Mouse (Mus musculus) kidney, postnatal 0 days (tissue): Measurements from ENCODE around the gene Numb. TPM values are rescaled to one million over a fixed set of nuclear protein-coding genes. Genes with fewer than 3 reads are reported as not detected.

Experiments used
- ATAC-seq: fragments of 200-750 bp; cut with Nextera tagmentation; replicated peaks from 2 replicates; pipeline ENCODE4 v1.8.0; 2017; ENCODE audit warnings: low read depth, moderate number of reproducible peaks, moderate TSS enrichment, moderate library complexity; ENCODE audit not compliant: low FRiP score
- DNase-seq: peaks from one replicate; pipeline ENCODE4 v3.0.0-alpha.2; 2016; ENCODE audit warnings: low spot score
- H3K27ac ChIP-seq: fragments of 300-500 bp; sonication (generic); 2 replicates; pipeline ENCODE4 v1.5.1; 2014; ENCODE audit warnings: mild to moderate bottlenecking
- H3K27me3 ChIP-seq: fragments of 300-500 bp; sonication (generic); 2 replicates; pipeline ENCODE4 v1.6.1; 2014; ENCODE audit warnings: low read length, mixed read lengths; ENCODE audit not compliant: insufficient read depth
- H3K36me3 ChIP-seq: fragments of 300-500 bp; sonication (generic); 2 replicates; pipeline ENCODE4 v1.6.1; 2014; ENCODE audit warnings: low read length, mixed read lengths; ENCODE audit not compliant: insufficient read depth
- H3K4me1 ChIP-seq: fragments of 300-500 bp; sonication (generic); replicated peaks from 2 replicates; pipeline ENCODE4 v1.6.1; 2014; ENCODE audit warnings: antibody characterized with exemption, low read length, mixed read lengths; ENCODE audit not compliant: insufficient read depth
- H3K4me2 ChIP-seq: fragments of 300-500 bp; sonication (generic); 2 replicates; pipeline ENCODE4 v1.6.1; 2014; ENCODE audit warnings: mild to moderate bottlenecking, low read length, moderate library complexity, mixed read lengths
- H3K4me3 ChIP-seq: fragments of 300-500 bp; sonication (generic); replicated peaks from 2 replicates; pipeline ENCODE4 v1.5.1; 2014; ENCODE audit warnings: low read depth, low read length
- H3K9ac ChIP-seq: fragments of 300-500 bp; sonication (generic); 2 replicates; pipeline ENCODE4 v1.6.1; 2014; ENCODE audit warnings: low read depth, low read length
- H3K9me3 ChIP-seq: fragments of 300-500 bp; sonication (generic); replicated peaks from 2 replicates; pipeline ENCODE4 v1.6.1; 2016; ENCODE audit warnings: low read length, inconsistent platforms, mixed read lengths
- CTCF ChIP-seq: IDR thresholded peaks from 2 replicates; pipeline ENCODE4 v1.5.1; 2016; ENCODE audit warnings: antibody characterized with exemption, low read depth, mild to moderate bottlenecking, moderate library complexity
- WGBS: fragments of 180-500 bp; shearing (Covaris S2); extraction: QIAGEN DNeasy Blood & Tissue Kit; methylation state at CpG from one replicate; pipeline ENCODE4 v1.1.7; 2014; 5-methylcytosine and 5-hydroxymethylcytosine counted together
- polyA plus RNA-seq: library from polyadenylated mRNA; unstranded; fragments of >200 nt; fragmentation: Nextera tagmentation; extraction: Ambion mirVana; gene quantifications from 2 replicates; pipeline ENCODE4 v1.2.1, GENCODE M21; 2015

Gene Numb
- polyA plus RNA-seq, 1 experiment from 2014 or later: 28.7 TPM

DNA sequence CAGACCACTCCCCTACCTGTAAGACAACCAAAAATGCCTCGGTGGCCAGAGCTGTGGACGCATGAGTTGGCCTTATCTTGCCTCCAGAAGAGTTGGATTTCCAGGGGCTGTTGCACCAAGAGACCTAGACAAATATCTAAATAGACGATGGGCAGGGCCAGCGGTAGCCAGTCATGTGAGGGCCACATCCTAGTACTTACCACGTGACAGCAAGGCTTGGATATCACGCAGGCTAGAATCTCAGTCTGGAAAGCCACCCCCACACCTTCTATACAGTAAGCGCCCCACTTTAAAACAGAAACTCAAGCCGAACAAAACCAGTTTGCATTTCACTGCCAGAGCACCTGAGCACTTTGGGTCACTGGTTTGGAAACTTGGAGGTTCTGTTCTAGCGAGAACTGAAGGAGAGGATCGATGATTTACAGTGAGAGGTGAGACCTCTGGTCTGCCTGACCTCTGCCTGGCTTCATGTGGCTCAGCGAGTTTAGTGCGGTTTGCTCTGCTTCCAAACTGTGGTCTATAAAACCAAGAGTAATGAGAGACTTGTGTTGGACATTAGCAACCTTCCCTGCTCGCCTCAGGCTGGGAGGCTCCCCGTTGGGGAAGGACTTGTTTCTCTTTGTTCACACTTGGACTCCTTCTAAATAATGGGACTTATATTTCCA lies 153.4 kb downstream of the Numb start:
- peak; percentile 63 for ATAC-seq

DNA sequence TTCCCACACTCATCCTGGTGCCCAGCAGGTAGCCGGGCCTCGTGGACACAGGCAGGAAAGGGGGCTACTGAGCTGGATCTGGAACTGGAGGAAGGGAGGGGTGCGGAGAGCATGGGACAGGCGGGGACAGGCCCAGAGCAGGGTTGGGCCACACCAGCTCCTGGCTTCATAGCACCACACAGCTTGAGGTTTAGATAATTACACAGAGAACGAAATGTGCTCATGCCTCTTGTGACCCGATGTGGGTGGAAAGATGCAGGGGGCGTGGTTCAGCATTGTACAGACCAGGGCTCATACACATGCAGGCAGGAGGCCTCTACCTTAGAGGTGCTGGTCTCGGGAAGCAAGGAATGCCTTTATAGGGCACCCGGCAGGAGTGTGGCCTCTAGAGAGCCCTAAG lies 153.9 kb downstream of the Numb start:
- DNase-seq (no peak), ATAC-seq (peak; percentile 9; the same call in 1 of the 2 replicates)
- Histone ChIP-seq H3K27ac (peak overlapping the region; percentile 85), H3K27me3 (no peaks in the 10 kb centered on the region), H3K4me3 (no peak overlapping the region), H3K4me2 (0 out of 2 replicates have a peak overlapping the region, but pooled peaks have one; percentile 4), H3K9me3 (no peaks in the 10 kb centered on the region), H3K4me1 (peaks cover 41% of the 10 kb centered on the region), H3K36me3 (no peaks in the 10 kb centered on the region), H3K9ac (0 out of 2 replicates have a peak overlapping the region, but pooled peaks have one; percentile 35)
- TF ChIP-seq CTCF: no peak
- WGBS: 58% methylated on average over 9 of the region's 9 CpGs

More for the DNA sequence above, 153.4 kb downstream of the Numb start:
- Histone ChIP-seq H3K27me3 (no peaks in the 10 kb centered on the region), H3K9ac (0 out of 2 replicates have a peak overlapping the region, but pooled peaks have one; percentile 35), H3K4me2 (0 out of 2 replicates have a peak overlapping the region, but pooled peaks have one; percentile 4), H3K27ac (peak overlapping the region; percentile 85), H3K4me1 (peaks cover 38% of the 10 kb centered on the region), H3K36me3 (no peaks in the 10 kb centered on the region), H3K4me3 (no peak overlapping the region), H3K9me3 (no peaks in the 10 kb centered on the region)
- TF ChIP-seq CTCF: no peak
- WGBS: 27% methylated on average over 14 of the region's 14 CpGs
- peak; percentile 81 for DNase-seq

DNA sequence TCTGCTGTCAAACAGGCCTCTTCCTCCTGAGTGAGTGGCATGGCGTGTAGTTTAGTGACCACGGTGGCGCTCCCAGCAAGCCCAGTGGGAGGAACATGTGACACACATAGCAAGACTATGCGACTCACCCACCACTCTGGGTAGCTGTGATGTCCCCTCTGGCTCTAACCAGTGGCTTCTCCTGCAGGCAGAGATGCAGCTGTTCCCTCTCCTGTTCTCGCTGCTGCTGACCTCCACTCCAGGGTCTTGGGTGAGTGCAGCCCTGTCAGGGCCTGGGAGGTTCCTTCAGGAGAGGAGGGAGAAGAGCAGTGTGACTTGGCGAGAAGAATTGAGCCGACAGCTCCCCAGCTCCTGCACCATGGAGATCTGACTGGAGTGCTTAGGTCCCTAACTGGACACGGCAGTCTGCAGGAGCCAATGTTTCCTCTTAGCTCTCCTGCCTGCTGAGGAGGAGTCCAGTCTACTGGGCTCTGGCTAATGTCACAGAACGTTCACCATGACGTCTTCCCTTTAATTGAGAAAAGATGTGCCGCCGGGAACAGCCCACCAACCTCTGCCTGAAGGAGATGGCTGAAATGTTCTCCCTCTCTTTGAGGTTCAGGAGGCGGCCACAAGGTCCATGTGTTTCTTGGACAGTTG lies 155.7 kb downstream of the Numb start:
- WGBS: 84% methylated on average over 13 of the region's 13 CpGs
- Histone ChIP-seq H3K4me3 (no peak overlapping the region), H3K4me1 (peaks cover 43% of the 10 kb centered on the region), H3K9ac (no peak overlapping the region), H3K4me2 (no peak overlapping the region), H3K27me3 (no peaks in the 10 kb centered on the region), H3K27ac (no peak overlapping the region), H3K36me3 (no peaks in the 10 kb centered on the region), H3K9me3 (no peaks in the 10 kb centered on the region)
- DNase-seq (no peak), ATAC-seq (no peak)
- no peak for TF ChIP-seq CTCF

DNA sequence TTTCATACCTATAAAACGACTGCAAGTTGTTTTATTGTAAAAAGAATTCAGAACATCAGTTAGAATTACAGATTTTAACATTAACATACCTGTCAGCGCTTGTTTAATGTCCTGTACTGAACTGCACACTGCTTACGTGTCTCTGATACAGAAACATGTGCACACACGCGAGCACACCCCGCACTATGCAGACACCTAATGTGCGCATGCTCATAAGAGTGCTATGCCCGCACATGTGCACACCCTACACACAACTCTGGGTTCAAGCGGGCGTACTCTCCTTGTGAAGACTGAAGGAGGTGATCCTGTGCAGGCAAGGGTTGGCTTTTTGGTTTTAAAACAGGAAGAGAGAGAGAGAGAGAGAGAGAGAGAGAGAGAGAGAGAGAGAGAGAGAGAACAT lies 157.2 kb downstream of the Numb start:
- WGBS: 71% methylated on average over 10 of the region's 10 CpGs
- no peak for TF ChIP-seq CTCF
- Histone ChIP-seq H3K27ac (no peak overlapping the region), H3K4me3 (no peak overlapping the region), H3K9ac (no peak overlapping the region), H3K36me3 (no peaks in the 10 kb centered on the region), H3K9me3 (no peaks in the 10 kb centered on the region), H3K27me3 (no peaks in the 10 kb centered on the region), H3K4me1 (peaks cover 32% of the 10 kb centered on the region), H3K4me2 (peak overlapping the region; percentile 66; the same call in 1 of the 2 replicates)
- DNase-seq (no peak), ATAC-seq (no peak)

DNA sequence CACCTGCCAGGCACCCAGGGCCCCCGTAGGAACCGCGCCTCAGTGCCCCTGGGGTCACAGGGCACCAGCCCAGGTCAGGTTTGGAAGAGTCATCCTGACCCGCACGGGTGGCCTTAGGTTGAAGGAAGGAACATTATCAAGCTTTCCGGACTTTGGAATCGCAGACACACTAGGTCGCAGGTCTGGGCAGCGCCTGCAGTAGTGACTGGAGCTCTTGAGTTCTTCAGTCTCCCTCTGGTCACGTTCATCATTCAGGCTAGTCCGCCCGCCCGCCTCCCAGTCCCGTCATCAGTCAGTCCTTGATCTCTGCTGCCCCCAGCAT lies 157.7 kb downstream of the Numb start:
- H3K4me1 ChIP-seq: peaks cover 28% of the 10 kb centered on the region
- peak; percentile 36 for DNase-seq
- H3K27ac ChIP-seq: peak overlapping the region; percentile 64
- TF ChIP-seq CTCF: no peak
- H3K27me3 ChIP-seq: no peaks in the 10 kb centered on the region
- H3K36me3 ChIP-seq: no peaks in the 10 kb centered on the region
- peak; percentile 22; the same call in 1 of the 2 replicates for ATAC-seq
- WGBS: 4% methylated on average over 14 of the region's 14 CpGs
- peak overlapping the region; percentile 24 for H3K4me3 ChIP-seq
- H3K9ac ChIP-seq: peak overlapping the region; percentile 50
- peak overlapping the region; percentile 66 for H3K4me2 ChIP-seq
- H3K9me3 ChIP-seq: no peaks in the 10 kb centered on the region

DNA sequence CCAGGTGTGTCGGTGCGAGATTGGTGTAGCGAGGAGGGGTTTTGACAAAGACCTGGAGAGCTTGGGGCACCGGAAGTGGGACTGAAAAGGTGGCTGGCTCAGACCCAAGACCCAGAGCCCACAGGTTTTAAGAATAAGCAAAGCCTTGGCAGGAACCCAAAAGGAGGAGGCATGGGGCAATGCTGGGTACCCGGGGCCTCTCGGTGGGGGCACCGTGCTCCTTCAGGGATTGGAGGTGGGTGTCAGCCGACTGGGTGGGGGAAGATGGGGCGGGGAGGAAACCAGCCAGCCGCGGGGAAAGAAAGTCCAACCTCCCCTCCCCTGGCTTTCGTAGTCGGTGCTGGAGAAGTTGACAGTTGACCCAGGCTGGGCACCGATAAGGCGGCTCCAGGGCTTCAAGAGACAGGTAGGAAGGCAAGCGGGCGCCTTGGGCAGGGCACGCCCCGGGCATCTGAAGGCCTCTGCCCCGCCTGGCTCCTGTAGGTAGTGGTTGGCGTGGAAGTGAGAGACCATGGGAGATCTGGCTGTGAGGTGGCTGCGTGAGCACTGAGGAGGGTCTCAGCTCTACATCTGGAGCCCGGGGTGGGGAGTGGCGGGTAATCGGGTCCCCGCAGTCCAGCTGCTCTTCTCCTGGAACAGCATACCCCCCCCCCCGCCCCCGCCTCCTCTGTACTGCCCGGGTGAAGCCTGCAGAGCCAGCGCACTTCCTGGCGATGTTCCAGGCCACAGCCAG lies 158.3 kb downstream of the Numb start, which contains the start of gene Papln:
TSS of gene Papln (plus strand) at position 324 of the 733 bp plus-strand sequence.
- no peak for TF ChIP-seq CTCF
- Histone ChIP-seq H3K9ac (peak within 1 kb of the TSS; percentile 50), H3K27ac (peak within 1 kb of the TSS; percentile 64), H3K4me3 (peak within 1 kb of the TSS; percentile 24), H3K4me1 (peaks cover 22% of the 10 kb centered on the region), H3K4me2 (peak within 1 kb of the TSS; percentile 66), H3K36me3 (no peaks in the 10 kb centered on the region), H3K9me3 (no peaks in the 10 kb centered on the region), H3K27me3 (no peaks in the 10 kb centered on the region)
- 8% methylated on average over 31 of the region's 31 CpGs for WGBS
- DNase-seq: peak; percentile 22
- peak; percentile 35; the same call in 1 of the 2 replicates for ATAC-seq
